Mouse (Mus musculus) liver, adult 2 months (tissue): ENCODE results near the gene Gm4450.

Experiments
- CTCF ChIP-seq: fragments of 200-500 bp; IDR thresholded peaks from 2 replicates; pipeline ENCODE4 v1.5.1; 2011; ENCODE audit warnings: low read depth, low read length, control low read depth
- POLR2A ChIP-seq: fragments of 200-500 bp; IDR thresholded peaks from 2 replicates; pipeline ENCODE4 v1.6.1; 2011; ENCODE audit warnings: low read length, control low read depth; ENCODE audit not compliant: insufficient read depth; ENCODE audit errors: extremely low read depth

DNA sequence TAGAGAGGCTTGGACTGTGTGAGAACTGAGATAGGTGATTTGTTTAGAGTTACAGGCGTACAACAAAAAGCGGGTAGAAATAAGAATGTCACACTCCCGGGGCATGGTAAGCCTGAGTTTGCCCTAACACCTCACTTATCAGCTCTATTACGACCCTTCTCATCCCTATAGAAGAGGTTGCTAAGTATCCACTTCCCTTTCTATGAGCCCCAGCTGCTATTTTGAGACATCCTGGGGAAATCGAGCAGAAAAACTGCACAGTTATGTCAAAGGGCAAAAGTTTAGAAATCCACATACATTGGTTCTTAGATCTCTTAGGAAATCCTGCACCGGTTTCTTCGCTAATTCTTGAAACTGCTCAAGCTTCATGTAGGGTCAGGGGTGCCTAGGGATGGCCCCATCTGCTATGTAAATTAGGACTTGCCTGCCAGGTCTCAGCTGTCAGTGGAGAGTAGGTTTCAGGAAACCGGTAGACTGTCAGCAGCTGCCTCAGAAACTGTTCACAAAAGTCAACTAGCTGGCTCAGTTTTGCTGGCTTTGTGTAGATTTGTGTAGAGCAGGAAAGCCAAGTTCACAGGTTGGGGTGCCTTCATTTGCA, 27.9 kb downstream of the Gm4450 start:
- TF ChIP-seq CTCF, result no peak
- TF ChIP-seq POLR2A, result no peak
